Mouse (Mus musculus): ENCODE results near the gene Gm10762. TPM values are rescaled to one million over a fixed set of nuclear protein-coding genes. Genes with fewer than 3 reads are reported as not detected.
"Not testable (repeated sequence)": the region's sequence is repeated elsewhere in the genome, so short reads cannot be mapped to it uniquely, and the experiment has no call there.

Gene Gm10762
- total RNA-seq (2014; rRNA removed) = 26.6 and 29.8 TPM in 2 replicates
- 14.9 and 18.2 TPM in 2 replicates for polyA plus RNA-seq (2015; fragmentation: Nextera tagmentation; extraction: Ambion mirVana)

DNA sequence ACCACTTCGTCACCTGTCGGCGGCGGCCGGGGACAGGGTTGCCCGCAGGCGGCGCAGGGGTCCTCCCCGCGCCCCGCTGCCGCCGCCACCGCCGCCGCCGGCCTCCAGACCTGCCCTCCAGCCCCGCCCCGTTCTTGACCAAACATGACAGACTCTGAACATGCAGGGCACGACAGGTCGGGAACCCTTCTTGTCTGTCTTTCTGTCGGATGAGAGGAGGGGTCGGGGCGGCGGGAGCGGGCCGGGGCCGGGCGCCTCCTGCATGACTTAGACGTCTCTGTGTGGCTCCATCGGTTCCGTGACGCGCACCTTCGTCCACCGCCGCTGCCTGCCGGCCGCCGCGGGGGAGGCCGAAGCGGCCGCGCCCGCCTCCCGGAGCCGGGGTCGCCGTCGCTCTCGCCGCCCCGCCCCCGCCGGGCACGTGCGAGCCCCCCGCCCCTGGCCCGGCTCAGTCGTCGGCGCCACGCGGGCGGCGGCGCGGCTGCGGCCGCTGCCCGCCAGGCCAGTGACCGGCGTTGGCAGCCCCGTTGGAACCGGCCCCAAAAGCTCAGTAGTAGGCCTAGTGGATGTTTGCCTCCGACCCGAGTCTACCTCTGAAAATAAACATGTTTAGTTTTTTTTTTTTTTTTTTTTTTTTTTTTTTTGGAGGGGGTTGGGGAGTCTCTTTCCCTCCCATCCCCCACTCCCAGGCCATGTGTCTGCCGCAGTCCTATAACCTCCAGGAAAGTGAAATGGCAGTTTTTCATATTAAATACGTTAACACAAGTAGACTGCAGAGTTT lies at the start of gene Gm10762:
Gm10762 (minus strand) TSS at position 65 of the 781 bp plus-strand sequence.
- peak within 1 kb of the TSS; percentile 100 for H3K9ac ChIP-seq (replicated peaks; ENCODE audit: low read length, poor library complexity, severe bottlenecking)
- WGBS = under 1% methylated on average over 70 of the region's 80 CpGs
- ATAC-seq (ENCODE audit: low FRiP score) (peak; percentile 73), DNase-seq (ENCODE audit: low spot score) (peak; percentile 76)
- peak within 1 kb of the TSS; percentile 67 for H3K4me2 ChIP-seq (ENCODE audit: low read depth, low read length, poor library complexity, severe bottlenecking)
- peak within 1 kb of the TSS; percentile 90 for H3K4me3 ChIP-seq (ENCODE audit: low read depth, low read length)
- no peaks in the 10 kb centered on the region for H3K27me3 ChIP-seq (ENCODE audit: insufficient read depth, low read length)
- no peak for TF ChIP-seq CTCF (IDR thresholded peaks at IDR 0.05)
- no peaks in the 10 kb centered on the region for H3K9me3 ChIP-seq (ENCODE audit: low read length)
- 0 out of 2 replicates have a peak, but pooled peaks cover 7% of the 10 kb centered on the region for H3K4me1 ChIP-seq (ENCODE audit: insufficient read depth, low read length)
- peak within 1 kb of the TSS; percentile 100 for H3K27ac ChIP-seq (ENCODE audit: low read depth, low read length)
- H3K36me3 ChIP-seq (ENCODE audit: insufficient read depth, low read length) = no peaks in the 10 kb centered on the region

GRCm38 (mm10) chr2:129008867-129009266 lies 41.3 kb upstream of the Gm10762 start:
- ATAC-seq (ENCODE audit: low FRiP score) = not testable (repeated sequence)

DNA sequence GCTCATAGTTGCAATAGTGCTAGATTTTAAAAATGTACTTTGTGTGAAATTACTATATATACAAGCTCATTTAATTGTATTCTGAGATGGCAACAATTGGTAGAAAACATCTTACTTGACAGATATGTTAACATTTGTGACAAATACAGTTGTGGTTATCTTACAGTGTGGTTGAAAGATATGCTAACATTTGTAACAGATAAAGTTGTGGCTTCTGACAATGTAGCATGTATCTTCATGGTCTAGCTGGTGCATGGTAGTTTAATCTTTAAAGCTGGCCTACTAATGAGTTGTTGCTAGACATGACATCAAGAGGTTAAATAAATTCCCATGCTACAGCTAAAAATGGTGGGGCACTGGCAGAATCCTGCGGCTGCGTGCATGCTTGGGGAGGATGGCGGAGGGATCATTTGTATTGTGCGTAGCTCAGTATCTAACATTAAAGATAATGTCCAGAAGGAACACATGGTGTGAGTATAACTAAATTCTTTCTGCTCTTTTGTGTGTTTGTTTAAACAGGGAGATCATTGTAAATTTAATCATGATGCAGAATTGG lies 38.7 kb upstream of the Gm10762 start:
- ATAC-seq (ENCODE audit: low FRiP score) = no peak
- Histone ChIP-seq H3K4me2 (ENCODE audit: low read depth, low read length, poor library complexity, severe bottlenecking) (no peak overlapping the region), H3K4me3 (ENCODE audit: low read depth, low read length) (no peak overlapping the region), H3K27me3 (ENCODE audit: insufficient read depth, low read length) (no peaks in the 10 kb centered on the region), H3K9me3 (ENCODE audit: low read length) (no peaks in the 10 kb centered on the region), H3K27ac (ENCODE audit: low read depth, low read length) (no peak overlapping the region), H3K9ac (replicated peaks; ENCODE audit: low read length, poor library complexity, severe bottlenecking) (no peak overlapping the region), H3K4me1 (ENCODE audit: insufficient read depth, low read length) (no peaks in the 10 kb centered on the region), H3K36me3 (ENCODE audit: insufficient read depth, low read length) (0 out of 2 replicates have a peak, but pooled peaks cover 2% of the 10 kb centered on the region)
- WGBS = 68% methylated on average over 4 of the region's 4 CpGs
- DNase-seq (ENCODE audit: low spot score) = no peak
- TF ChIP-seq CTCF (IDR thresholded peaks at IDR 0.05) = no peak

More at GRCm38 (mm10) chr2:129008867-129009266, 41.3 kb upstream of the Gm10762 start:
- not testable (repeated sequence) for H3K27me3 ChIP-seq (ENCODE audit: insufficient read depth, low read length); H3K27ac ChIP-seq (ENCODE audit: low read depth, low read length); H3K9me3 ChIP-seq (ENCODE audit: low read length); H3K36me3 ChIP-seq (ENCODE audit: insufficient read depth, low read length); H3K9ac ChIP-seq (replicated peaks; ENCODE audit: low read length, poor library complexity, severe bottlenecking); H3K4me1 ChIP-seq (ENCODE audit: insufficient read depth, low read length); H3K4me2 ChIP-seq (ENCODE audit: low read depth, low read length, poor library complexity, severe bottlenecking); H3K4me3 ChIP-seq (ENCODE audit: low read depth, low read length)
- TF ChIP-seq CTCF (IDR thresholded peaks at IDR 0.05) = peak; percentile 40; the same call in 1 of the 2 replicates
- peak; percentile 20 for DNase-seq (ENCODE audit: low spot score)
- 83% methylated on average over 2 of the region's 2 CpGs for WGBS

DNA sequence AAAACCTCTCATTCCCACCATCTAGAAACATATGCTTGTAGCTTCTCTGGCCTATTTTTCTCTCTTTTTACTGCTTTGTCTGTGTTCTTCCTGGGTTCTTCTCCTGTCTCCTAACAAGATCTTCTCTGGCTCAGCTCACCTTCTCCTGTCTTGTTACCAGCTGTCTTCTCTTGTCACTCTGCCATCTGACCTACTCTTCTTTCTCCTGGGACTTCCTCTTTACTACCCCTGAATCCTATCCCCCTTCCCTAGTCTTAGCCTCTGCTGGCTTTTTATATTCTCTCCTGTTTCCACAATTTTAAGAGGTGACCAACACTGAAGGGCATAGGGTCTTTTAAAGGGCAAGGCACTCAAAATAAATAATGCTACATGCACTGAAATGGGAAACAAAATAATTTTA lies 37.3 kb upstream of the Gm10762 start:
- no peak overlapping the region for H3K4me2 ChIP-seq (ENCODE audit: low read depth, low read length, poor library complexity, severe bottlenecking)
- no peak for DNase-seq (ENCODE audit: low spot score)
- 0 out of 2 replicates have a peak, but pooled peaks cover 2% of the 10 kb centered on the region for H3K36me3 ChIP-seq (ENCODE audit: insufficient read depth, low read length)
- no peaks in the 10 kb centered on the region for H3K9me3 ChIP-seq (ENCODE audit: low read length)
- H3K27me3 ChIP-seq (ENCODE audit: insufficient read depth, low read length) = no peaks in the 10 kb centered on the region
- no peak for ATAC-seq (ENCODE audit: low FRiP score)
- no peak overlapping the region for H3K9ac ChIP-seq (replicated peaks; ENCODE audit: low read length, poor library complexity, severe bottlenecking)
- H3K4me1 ChIP-seq (ENCODE audit: insufficient read depth, low read length) = no peaks in the 10 kb centered on the region
- no peak overlapping the region for H3K4me3 ChIP-seq (ENCODE audit: low read depth, low read length)
- no peak overlapping the region for H3K27ac ChIP-seq (ENCODE audit: low read depth, low read length)
- TF ChIP-seq CTCF (IDR thresholded peaks at IDR 0.05) = no peak

GRCm38 (mm10) chr2:128984746-128985145 lies 17.2 kb upstream of the Gm10762 start:
- Histone ChIP-seq H3K4me1 (ENCODE audit: insufficient read depth, low read length) (no peaks in the 10 kb centered on the region), H3K4me3 (ENCODE audit: low read depth, low read length) (no peak overlapping the region), H3K9me3 (ENCODE audit: low read length) (no peaks in the 10 kb centered on the region), H3K27me3 (ENCODE audit: insufficient read depth, low read length) (no peaks in the 10 kb centered on the region), H3K36me3 (ENCODE audit: insufficient read depth, low read length) (no peaks in the 10 kb centered on the region), H3K27ac (ENCODE audit: low read depth, low read length) (no peak overlapping the region), H3K9ac (replicated peaks; ENCODE audit: low read length, poor library complexity, severe bottlenecking) (no peak overlapping the region), H3K4me2 (ENCODE audit: low read depth, low read length, poor library complexity, severe bottlenecking) (no peak overlapping the region)
- 86% methylated on average over 3 of the region's 3 CpGs for WGBS
- DNase-seq (ENCODE audit: low spot score) = no peak
- no peak for ATAC-seq (ENCODE audit: low FRiP score)
- TF ChIP-seq CTCF (IDR thresholded peaks at IDR 0.05) = no peak

DNA sequence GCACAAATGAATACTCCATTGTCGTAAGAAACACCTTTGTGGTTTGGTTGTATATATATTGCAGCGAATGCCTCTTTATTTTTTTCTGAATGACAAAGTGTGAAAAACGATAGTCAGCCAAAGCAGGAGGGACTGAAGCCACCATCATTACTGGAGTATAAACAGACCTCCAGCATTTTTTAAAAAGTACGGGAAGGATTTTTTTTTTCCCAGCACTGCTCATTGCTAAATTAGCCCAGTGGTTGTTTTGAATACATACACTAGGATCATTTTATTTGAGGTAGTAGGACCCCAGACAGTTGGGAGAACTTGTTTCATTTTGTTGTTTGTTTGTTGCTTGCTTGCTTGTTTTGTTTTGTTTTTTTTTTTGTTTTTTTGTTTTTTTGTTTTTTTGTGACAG lies 8.0 kb upstream of the Gm10762 start:
- ATAC-seq (ENCODE audit: low FRiP score) = no peak
- H3K9me3 ChIP-seq (ENCODE audit: low read length) = no peaks in the 10 kb centered on the region
- H3K4me3 ChIP-seq (ENCODE audit: low read depth, low read length) = no peak overlapping the region
- no peaks in the 10 kb centered on the region for H3K27me3 ChIP-seq (ENCODE audit: insufficient read depth, low read length)
- no peak for DNase-seq (ENCODE audit: low spot score)
- H3K27ac ChIP-seq (ENCODE audit: low read depth, low read length) = no peak overlapping the region
- 76% methylated on average over 4 of the region's 4 CpGs for WGBS
- no peaks in the 10 kb centered on the region for H3K4me1 ChIP-seq (ENCODE audit: insufficient read depth, low read length)
- no peaks in the 10 kb centered on the region for H3K36me3 ChIP-seq (ENCODE audit: insufficient read depth, low read length)
- TF ChIP-seq CTCF (IDR thresholded peaks at IDR 0.05) = no peak
- H3K9ac ChIP-seq (replicated peaks; ENCODE audit: low read length, poor library complexity, severe bottlenecking) = no peak overlapping the region
- no peak overlapping the region for H3K4me2 ChIP-seq (ENCODE audit: low read depth, low read length, poor library complexity, severe bottlenecking)

Measured in midbrain, postnatal 0 days (tissue).